Mouse (Mus musculus): ENCODE results near the gene Olfr566. TPM values are rescaled to one million over a fixed set of nuclear protein-coding genes. Genes with fewer than 3 reads are reported as not detected.

Olfr566 gene
- not detected for polyA plus RNA-seq (2017; shearing (Covaris generic))

DNA sequence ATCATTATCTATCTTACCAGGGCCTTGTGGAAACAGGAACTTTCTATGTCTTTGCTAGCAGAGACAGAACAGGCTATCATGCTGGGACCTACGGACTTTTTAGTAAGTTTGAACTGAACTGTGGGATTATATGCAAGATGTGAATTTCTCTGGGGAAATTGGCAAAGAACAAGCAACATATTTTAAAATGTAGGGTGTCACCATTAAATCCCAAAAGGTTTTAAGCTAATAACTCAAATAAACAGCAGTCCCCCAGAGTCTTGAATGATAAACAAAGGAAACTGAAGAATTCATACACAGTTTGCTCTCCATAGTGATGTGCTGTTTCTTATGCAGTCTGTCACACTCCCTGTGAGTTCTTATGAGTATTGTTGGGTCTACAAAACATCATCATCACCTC, at the start of gene Olfr566:
Gene Olfr566 (minus strand): TSS at position 101 of the 400 bp plus-strand sequence.

DNA sequence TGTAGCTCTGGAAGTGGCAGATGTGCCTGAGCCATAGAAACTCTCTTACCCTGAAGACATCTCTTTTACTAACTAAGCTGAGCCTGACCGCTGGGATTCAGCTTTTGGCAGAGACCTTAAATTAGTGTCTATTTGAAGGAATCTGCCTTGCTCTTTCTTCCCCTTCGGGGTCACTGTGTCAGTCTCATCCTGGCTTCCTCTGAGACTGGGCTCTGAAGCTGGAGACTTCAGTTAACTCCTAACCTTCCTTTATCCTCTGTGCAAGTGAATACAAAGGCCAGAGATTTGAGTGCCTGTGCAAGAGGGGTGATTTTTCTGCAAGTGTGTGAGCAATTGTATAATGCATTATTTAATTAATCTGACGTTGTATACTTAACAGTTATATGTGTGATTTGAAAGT, 32.2 kb upstream of the Olfr566 start, which contains the start of gene Olfr569:
Gene Olfr569 (minus strand): TSS at position 101 of the 400 bp plus-strand sequence.

DNA sequence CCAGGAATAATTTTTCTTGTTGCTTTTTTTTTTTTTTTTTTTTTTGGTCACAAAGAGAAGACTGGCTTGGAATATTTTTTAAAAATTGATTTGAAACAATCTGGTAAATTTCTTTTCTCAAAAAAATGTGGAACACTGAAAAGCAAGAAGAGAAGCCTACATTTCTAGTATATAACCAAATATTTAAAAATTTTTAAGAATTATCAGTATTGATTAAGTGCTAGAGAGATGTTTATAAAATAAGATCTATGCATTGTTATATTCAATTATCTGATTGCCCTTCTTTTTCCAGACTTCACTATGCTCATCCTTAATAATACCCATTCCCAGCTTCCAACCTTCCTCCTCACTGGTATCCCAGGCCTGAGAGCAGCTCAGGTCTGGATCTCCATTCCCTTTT, 18.3 kb upstream of the Olfr566 start, which contains the start of gene Olfr568:
Gene Olfr568 (plus strand): TSS at position 301 of the 400 bp plus-strand sequence.

Other genes with a start within 250 kb of the Olfr566 start
- not detected for gene Olfr553, start 240.5 kb downstream of the Olfr566 start, polyA plus RNA-seq (2017; shearing (Covaris generic))
- 0.52 TPM for gene Olfr554, start 220.3 kb downstream of the Olfr566 start, polyA plus RNA-seq (2017; shearing (Covaris generic))
- gene Olfr555, start 199.9 kb downstream of the Olfr566 start, polyA plus RNA-seq (2017; shearing (Covaris generic)): not detected
- gene Olfr556, start 193.9 kb downstream of the Olfr566 start, polyA plus RNA-seq (2017; shearing (Covaris generic)): not detected
- 7.1 TPM for gene Trim68, start 171.4 kb downstream of the Olfr566 start, polyA plus RNA-seq (2017; shearing (Covaris generic))
- not detected for gene Olfr557, start 162.9 kb downstream of the Olfr566 start, polyA plus RNA-seq (2017; shearing (Covaris generic))
- not detected for gene Olfr558, start 156.6 kb downstream of the Olfr566 start, polyA plus RNA-seq (2017; shearing (Covaris generic))
- not detected for gene Olfr33, start 139.7 kb downstream of the Olfr566 start, polyA plus RNA-seq (2017; shearing (Covaris generic))
- gene Olfr559, start 131.3 kb downstream of the Olfr566 start, polyA plus RNA-seq (2017; shearing (Covaris generic)): not detected
- gene Olfr560, start 99.4 kb downstream of the Olfr566 start, polyA plus RNA-seq (2017; shearing (Covaris generic)): not detected
- not detected for gene Olfr78, start 99.3 kb downstream of the Olfr566 start, polyA plus RNA-seq (2017; shearing (Covaris generic))
- not detected for gene Olfr561, start 87.5 kb downstream of the Olfr566 start, polyA plus RNA-seq (2017; shearing (Covaris generic))
- not detected for gene Olfr564, start 55.3 kb downstream of the Olfr566 start, polyA plus RNA-seq (2017; shearing (Covaris generic))
- gene Olfr568, start 18.4 kb upstream of the Olfr566 start, polyA plus RNA-seq (2017; shearing (Covaris generic)): not detected
- not detected for gene Olfr569, start 32.1 kb upstream of the Olfr566 start, polyA plus RNA-seq (2017; shearing (Covaris generic))
- not detected for gene Olfr570, start 35.8 kb upstream of the Olfr566 start, polyA plus RNA-seq (2017; shearing (Covaris generic))
- not detected for gene Olfr571, start 58.8 kb upstream of the Olfr566 start, polyA plus RNA-seq (2017; shearing (Covaris generic))
- gene Olfr572, start 65.6 kb upstream of the Olfr566 start, polyA plus RNA-seq (2017; shearing (Covaris generic)): not detected
- not detected for gene Olfr573-ps1, start 83.8 kb upstream of the Olfr566 start, polyA plus RNA-seq (2017; shearing (Covaris generic))
- gene Olfr574, start 89.7 kb upstream of the Olfr566 start, polyA plus RNA-seq (2017; shearing (Covaris generic)): not detected
- gene Olfr575, start 100.0 kb upstream of the Olfr566 start, polyA plus RNA-seq (2017; shearing (Covaris generic)): not detected
- not detected for gene Olfr576, start 103.9 kb upstream of the Olfr566 start, polyA plus RNA-seq (2017; shearing (Covaris generic))
- not detected for gene Olfr577, start 117.2 kb upstream of the Olfr566 start, polyA plus RNA-seq (2017; shearing (Covaris generic))
- gene Olfr578, start 130.6 kb upstream of the Olfr566 start, polyA plus RNA-seq (2017; shearing (Covaris generic)): not detected
- not detected for gene Olfr582, start 179.3 kb upstream of the Olfr566 start, polyA plus RNA-seq (2017; shearing (Covaris generic))
- not detected for gene Olfr583, start 192.5 kb upstream of the Olfr566 start, polyA plus RNA-seq (2017; shearing (Covaris generic))
- not detected for gene Olfr584, start 223.1 kb upstream of the Olfr566 start, polyA plus RNA-seq (2017; shearing (Covaris generic))
- gene Olfr585, start 239.0 kb upstream of the Olfr566 start, polyA plus RNA-seq (2017; shearing (Covaris generic)): not detected